Mouse (Mus musculus): Measurements from ENCODE around the gene Sirt7.
A peak's percentile ranks its signal among the peaks of the same experiment; 100 is the strongest.

Gene Sirt7

DNA sequence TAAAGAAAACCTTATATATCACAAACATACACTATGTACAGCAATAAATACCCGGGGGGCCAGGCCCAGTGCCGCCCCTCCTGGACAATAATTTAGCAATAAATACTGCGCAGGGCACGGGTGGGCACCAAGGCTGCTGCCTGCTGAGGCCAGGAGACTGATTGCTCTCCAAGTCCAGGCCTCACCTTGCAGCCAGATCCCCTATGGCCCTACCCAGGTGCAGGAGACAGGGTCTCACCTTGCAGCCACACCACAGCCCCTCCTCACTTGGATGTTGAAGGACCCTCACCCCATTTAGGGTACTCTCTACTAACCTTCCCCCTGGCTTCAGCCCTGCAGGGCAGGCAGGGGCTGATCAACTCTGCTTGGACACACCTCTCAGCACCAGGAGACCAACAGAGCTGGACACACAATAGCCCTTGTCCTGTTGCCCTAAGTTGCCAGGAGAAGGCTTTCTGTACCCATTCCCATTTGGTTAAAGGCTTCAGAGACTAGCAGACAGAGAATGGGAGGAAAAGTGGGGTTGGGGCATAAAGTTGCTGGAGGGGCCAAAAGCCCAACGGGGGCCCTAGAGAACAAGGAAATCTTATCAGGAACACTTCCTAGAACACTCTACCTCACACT, at the start of gene Sirt7:
Gene Sirt7, minus strand, starts transcription at position 89 of the 624 bp plus-strand sequence.
- DNase-seq = no peak

DNA sequence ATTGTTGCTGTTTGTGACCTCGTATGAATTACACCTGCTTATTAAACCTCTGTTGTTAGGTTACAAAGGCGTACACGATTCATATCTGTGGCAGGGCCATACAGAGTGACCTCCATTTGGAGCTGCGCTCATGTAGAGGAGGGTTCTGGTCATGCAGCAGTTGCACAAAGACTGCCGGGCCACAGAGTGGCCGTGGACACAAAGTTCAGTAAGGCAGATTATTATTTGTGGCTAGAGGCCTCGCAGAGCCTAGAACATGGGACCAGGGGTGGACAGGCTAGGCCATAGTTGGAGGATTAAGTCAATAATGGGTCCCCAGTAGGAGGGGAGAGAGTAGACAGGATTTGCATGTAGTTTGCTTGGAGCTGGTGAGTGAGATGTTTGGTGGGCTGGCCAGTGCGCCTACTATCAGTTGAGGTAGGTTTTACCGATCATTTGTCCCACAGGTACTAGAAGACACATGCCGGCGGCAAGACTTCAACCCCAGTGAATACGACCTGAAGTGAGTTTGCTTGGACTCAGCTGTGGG, 48.6 kb upstream of the Sirt7 start:
- no peak for DNase-seq

DNA sequence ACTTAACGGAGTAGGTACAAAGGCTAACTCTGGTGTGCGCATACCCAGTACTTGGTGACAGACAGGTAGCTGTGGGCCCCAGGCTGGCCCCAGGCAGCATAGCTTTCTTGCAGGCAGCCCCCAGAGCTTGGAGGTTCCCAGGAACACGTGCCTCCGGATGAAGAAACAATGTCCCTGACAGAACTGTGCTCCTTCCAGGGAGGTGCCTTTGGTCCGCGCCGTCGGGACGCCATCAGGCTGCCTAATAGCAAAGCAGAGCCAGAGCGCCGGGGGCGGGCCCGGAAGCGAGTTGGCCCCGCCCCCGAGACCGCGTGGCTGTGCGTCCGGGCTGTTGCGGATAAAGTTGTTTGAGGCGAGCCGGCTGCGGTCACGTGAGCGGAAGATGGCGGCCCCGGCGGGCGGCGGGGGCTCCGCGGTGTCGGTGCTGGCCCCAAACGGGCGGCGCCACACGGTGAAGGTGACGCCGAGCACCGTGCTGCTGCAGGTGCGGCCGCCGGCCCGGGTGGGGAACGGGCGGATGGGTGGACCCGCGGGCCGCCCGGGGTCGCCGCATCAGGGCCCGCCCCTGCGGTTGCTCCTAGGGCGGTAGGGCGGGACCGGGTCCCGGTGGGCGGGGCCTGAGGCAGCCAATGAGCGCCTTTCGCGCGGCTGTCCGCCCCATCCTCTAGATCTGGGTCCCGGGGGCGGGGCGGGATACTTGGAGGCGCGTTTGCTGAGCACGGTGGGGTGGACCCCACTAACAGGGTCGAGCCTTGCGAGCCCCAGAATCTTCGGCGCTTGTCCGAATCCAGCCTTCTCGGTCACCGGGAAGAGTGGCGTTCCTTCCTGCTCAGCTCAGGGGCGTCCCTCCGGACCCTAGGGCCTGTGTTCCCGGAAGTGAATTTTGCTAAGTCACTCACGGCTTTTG, 47.9 kb upstream of the Sirt7 start, which contains the start of gene Aspscr1:
Gene Aspscr1, plus strand, starts transcription at position 287 of the 907 bp plus-strand sequence.
- peak; percentile 94 to 97 for DNase-seq

DNA sequence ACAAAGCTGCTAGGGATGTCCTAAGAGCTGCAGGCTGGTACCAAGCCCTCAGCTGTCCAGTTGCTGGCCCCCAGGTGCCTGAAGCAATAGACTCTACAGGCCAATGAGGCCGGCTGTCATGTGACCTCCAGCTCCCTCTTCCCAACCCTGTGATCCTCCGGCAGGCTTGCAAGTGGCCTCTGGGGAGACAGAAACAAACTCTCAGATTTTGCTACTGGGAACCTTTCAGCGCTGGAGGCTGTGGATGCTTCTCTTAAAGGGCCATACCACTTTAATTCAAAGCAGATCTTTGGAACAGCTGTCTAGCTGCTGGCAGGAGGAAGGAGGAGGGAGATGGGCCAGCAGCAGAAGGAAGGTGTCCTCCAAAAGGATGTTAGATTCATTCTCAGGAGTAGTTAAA, 41.6 kb upstream of the Sirt7 start:
- no peak for DNase-seq

DNA sequence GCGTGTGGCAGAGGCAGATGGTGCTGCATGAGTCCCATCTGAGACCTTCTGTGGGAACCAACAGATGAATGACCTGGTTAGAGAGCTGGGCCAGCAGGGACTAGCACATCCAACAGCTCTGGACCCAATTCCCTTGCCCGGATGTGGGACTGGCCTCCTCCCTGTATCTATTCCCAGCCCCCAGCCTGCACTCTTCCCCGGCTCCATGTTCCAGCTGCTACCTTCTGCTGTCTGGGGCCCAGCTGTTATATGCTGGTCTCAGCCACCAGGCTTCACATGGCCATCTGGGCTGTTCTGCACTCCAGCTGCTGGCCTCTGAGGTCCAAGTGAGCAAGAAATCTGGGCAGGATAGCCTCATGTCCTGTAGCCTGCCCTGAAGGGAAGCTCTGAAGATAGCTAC, 40.4 kb upstream of the Sirt7 start:
- DNase-seq = no peak

DNA sequence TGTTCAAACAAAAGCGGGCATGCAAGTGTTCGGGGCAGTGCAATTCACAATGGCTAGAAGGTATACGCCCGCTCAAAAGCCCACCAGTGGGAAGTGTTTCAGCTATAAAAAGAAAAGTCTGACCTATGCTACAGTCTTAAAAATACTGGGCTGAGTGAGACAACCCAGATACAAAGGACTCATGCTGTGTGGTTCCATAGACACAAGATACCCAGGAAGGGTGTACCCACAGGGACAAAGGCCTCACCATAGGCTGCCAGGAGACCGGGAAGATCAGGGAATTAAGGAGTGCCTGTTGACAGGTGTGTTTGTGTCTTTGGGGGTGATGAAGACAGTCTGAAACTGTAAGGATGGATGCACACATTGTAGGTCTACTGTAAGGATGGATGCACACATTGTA, 38.7 kb upstream of the Sirt7 start:
- DNase-seq = no peak

DNA sequence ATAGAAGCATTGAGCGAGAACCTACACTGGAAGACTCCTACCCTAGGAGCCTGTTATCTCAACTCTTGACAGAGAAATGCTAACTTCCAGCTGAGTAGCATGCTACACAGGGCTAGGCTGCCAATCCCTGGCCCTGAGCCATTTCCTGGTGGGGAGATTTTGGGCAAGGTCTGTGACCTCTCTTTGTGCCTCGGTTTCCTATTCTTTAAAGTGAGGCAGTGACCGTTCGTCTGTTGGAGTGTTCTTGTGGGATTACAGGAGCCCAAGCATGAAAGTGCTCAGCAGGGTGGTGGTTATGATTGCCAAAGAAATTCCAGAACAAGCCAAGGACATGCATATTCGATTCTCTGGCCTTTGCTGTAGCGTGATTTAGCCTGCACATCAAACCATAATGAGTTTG, 37.7 kb upstream of the Sirt7 start:
- peak in 1 of 2 experiments; percentile 25 for DNase-seq

DNA sequence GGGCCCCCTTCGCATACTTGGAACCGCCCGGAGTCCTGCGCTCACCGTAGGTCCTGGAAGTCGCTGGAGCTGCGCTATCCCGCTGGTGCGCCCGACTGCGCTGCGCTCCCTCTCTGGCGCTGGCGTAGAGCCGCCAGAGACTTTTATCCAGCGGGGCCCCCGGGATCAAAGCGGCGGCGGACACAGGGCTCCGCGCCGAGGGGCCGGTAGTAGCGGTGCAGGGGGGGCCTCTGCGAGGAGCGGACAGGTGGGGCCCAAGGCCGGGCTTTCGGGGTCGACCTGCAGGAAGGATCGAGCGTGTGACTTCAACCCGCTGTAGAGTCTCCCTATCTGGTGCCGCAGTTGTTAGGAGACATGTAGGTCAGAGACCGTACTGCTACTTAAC, 36.0 kb upstream of the Sirt7 start, which contains the start of gene Notum:
Gene Notum, minus strand, starts transcription at position 100 of the 385 bp plus-strand sequence.
- no peak for DNase-seq

DNA sequence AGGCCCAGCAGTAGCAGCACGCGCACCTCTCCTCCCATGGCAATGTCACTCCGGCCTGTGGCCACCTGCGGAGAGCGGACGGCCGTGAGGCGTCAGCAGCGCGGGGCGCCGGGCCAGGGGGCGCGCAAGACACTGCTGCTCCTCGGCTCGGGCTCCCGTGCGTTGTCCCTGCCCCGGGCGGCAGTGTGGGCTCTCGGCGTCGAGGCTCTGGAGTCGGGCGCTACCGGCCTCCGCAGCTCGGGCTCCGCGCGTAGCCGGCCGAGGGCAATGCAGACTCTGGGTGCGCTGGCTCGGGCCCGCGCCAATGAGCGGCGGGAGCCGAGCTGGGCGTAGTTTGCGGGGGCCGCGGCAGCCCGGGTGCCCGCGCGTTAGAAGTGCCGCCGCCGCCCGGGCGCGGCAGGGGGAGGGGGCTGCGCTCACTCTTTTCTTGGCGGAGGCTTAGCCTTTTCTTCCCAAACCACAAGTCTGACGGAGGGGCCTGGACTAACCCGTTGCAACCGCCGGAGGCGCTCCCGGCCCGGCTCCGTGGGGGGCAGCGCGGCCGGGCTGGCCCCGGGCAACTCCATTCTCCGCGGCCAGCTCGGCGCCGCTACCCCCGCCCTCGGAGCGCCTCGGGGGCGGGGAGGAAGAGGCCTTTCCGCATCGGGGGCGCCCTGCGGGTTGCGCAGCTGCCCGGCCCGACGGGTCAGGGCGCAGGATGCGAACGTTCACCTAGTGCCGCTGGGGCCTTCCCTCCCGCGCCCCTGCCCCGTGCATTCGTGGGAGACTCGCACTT, 35.4 kb upstream of the Sirt7 start:
- DNase-seq = peak in 1 of 2 experiments; percentile 35

DNA sequence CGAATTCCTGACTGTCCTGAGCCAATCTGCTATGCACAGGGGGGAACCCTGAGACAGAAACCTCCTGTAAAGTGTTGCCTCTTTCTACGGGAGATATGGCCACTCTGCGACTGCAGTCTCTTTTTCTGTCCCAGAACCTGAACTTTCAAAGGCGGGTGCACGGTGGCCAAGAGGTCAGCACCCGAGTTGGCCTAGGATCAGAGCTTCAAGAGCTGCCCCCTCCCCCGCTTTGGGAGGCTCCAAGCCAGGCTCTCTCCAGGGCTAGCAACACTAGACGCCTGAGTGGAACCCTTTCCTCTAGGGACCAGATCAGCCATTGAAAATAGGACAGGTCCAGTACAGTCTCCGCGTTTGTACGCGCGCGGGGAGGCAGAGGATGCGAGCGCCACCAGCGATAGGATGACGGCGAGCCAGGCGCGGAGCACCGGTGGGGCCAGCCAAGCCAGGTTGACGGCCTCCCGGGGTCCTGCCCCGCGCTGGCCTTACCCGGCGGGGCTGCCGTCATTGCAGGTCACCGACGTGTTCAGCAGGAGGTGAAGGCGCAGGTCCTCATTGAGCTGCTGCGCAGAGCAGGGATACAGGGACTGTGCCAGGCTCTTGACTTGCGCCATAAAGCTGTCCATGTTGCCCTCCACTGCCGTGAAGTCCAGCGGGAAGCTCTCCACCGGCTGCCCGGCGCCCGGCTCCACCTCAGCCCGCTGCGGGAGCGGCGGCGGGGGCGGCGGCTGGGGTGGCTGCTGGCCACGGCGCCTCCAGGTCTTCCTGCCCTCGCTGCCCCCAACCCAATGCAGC, 34.7 kb upstream of the Sirt7 start:
- DNase-seq = no peak

DNA sequence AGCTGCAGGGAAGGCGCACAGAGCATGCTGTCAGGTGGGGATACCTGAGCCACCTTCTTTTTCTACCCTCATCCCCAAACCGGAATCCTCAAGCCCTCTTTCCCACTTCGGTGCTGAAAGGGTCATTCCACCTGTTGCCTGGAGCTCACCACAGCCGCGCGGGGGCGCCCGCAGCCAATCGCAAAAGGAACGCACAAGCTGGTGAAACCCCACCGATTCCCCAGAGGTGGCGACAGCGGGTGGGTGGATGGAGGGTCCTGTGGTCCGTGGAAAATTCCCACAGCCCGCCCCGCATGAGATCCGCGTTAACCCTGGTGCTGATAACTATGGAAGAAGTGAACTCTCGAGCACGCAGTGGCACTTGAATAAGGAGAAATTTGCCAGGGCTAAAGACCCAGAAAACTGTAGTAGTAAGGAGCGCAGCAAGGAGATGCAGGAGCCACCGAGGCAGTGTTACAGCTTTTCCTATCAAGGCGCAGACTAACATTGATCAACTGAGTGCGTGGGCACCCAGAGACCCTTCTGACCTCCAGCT, 33.9 kb upstream of the Sirt7 start:
- peak; percentile 69 to 81 for DNase-seq

DNA sequence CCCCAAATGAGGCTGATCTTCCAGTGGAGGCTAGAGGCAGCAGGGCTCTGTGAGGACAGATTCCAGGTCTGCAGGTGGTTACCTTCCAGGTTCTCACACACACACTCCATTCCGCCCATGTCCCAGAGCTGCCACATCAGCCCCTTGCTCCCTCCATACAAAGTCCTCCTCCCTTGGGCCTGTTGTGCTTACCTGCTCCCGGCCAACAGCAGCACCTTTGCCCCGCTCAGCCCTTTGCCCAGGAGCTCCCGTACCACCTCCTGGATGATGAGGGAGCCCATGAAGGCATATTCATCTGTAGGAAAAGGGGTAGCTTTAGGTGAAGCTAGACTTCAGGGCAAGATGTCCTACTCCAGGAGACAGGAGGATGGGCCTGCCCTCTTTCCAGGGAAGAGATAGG, 32.3 kb upstream of the Sirt7 start:
- no peak for DNase-seq

DNA sequence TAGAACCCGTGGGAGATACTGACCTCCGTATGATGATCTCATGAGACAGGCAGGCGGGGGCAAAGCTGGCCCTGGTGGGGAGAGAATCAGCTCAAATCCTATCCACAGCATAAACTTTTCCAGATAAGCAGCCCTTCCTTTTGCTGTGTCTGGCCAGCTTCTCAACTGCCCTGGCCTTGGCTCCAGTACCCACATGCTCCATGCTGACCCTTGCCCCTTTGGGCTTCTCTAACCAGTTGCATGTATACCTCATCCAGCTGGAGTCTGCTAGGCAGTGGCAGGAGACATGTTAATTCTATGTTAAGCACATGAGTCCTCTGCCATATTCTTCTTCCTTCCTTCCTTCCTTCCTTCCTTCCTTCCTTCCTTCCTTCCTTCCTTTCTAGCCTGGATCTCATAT, 29.7 kb upstream of the Sirt7 start:
- no peak for DNase-seq

DNA sequence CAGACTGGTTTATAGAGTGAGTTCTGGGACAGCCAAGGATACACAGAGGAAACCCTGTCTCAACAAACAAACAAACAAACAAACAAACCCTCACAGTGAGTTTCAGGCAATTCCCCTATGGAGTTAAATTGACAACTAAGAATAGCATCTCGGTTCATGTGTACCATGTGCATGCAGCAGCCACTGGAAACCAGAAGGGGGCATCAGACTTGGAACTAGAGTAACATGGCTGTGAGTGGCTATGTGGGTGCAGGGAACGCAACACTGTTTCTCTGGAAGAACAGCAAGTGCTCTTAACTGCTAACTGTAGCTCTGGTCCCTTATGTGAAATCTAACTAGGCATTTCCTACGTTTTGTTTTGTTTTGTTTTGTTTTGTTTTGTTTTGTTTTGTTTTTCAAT, 26.8 kb upstream of the Sirt7 start:
- DNase-seq = no peak

DNA sequence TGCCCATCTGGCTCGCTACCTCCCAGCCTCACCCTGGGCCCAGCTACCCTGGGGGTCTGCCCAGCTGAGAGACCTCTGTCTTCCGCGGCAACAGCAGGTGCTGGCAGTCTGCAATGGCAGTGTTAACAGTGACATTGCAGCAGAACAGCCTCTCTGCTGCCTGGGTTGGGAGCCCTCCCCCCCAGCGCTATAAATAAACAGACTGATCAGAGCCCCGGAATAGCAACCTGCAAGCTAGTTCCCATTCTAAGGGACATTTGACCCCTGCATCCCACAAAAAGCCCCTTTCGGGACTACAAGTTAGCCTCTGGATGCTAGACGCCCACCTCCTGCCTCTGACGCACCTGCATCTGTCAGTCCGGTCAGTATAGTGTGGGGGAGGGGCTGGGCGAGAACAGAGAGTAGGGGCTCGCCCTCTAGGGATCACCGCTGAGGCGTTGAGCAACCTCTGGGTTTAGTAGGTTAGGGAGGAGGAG, 23.0 kb upstream of the Sirt7 start, which contains the start of gene Myadml2:
Gene Myadml2, minus strand, starts transcription at position 158 of the 476 bp plus-strand sequence.
- peak; percentile 62 to 71 for DNase-seq

DNA sequence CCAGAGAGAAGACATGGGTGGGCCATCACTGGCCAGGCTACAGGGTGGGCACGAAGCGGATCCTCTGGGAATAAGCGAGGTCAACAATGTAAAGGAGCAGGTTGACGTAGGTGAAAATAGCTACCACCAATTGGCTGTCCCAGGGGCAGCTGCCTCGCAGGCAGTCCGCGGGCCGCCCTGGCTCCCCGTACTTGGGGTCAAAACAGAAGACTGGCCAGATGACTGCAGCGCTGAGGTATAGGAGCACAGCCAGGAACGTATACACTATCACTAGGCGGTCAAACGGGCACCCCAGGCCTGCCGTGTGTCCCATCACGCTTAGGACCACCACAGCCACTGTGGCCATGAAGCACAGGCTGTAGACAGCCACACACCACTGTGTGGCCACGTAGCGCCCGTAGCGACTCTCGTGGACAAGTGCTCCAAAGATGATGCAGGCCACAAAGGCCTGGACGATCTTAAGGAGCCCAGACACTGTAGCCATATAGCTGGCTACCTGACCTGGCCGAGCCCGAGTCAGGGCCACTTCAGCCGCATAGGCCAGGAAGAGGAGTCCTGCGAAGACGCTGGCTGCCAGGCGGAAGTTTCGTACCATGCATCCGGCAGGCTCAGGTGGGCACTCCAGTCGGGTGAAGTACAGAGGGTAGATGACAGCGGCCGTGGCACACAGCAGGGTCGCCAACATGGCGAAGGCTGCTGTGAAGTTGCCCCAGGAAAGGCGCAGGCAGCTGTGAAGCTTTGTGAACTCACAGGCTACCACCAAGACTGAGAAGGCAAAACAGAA, 22.2 kb upstream of the Sirt7 start:
- DNase-seq = peak in 1 of 2 experiments; percentile 34

DNA sequence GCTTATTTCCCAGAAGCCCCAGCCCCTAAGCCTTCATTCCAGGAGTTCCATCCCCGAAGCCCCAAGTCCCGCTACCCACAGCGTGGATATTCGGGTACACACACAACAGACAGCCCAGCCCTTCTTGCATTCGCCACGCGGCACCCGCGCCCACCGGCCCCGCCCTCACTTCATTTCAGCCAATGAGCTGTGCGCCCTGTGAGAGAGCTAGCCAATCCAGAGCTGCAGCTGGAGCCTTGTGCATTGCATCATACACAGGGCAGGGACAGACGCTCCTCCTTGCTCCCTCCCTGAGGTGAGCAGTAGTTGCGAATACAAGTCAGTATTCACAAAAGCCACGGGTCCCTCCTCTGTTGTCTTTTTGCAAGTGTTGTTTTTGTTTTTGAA, 18.6 kb upstream of the Sirt7 start, which contains the start of gene Pycr1:
Gene Pycr1, minus strand, starts transcription at position 169 of the 387 bp plus-strand sequence.
- DNase-seq = peak; percentile 94 to 96

DNA sequence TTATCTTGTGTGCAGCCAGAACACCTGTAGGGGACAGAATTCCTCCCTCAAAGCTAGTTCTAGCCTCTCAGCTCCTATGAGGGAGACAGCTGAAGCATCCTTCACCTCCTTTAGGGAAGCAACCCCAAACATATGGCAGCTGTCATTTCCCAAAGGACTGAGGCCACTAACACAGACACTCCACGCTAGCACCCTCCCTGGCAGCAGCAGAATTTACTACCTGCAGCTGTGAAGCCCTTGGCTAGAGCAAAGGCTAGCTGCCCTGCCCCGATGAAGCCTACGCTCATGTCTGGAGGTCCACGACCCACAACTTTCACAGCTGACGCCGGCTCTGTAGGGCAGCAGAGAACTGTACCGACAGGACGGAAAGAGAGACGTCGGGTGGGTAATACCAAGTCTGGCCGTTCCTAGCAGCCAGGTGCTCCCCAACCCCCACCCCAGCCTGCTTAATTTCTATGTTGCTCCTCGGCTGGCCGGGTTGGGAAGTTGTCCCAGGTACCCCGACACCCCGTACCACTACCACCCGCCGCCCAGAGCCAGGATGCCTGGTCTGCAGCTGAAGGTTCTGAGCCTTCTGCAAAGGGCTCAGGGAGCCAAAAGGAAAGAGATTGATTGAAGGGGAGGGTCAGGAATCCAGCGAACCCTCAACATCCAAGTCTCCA, 18.0 kb upstream of the Sirt7 start:
- peak in 1 of 2 experiments; percentile 42 for DNase-seq

DNA sequence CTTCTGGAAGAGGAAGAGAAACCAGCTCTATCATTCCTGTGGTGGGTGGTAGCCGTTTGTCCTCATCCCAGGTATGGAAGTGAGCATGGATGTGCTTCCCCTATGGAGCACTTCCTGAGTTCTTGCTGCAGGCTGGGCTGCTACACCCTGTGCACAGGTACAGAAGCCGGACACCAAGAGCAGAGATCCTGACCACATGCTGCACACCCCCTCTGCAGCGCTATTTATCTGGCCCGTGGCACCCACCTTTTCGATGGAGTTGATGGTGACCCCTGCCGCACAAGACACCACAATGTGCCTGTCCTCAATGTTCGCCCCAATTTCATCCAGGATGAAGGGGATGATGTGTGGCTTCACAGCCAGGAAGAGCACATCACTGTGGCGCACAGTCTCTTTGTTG, 16.8 kb upstream of the Sirt7 start:
- DNase-seq = no peak

DNA sequence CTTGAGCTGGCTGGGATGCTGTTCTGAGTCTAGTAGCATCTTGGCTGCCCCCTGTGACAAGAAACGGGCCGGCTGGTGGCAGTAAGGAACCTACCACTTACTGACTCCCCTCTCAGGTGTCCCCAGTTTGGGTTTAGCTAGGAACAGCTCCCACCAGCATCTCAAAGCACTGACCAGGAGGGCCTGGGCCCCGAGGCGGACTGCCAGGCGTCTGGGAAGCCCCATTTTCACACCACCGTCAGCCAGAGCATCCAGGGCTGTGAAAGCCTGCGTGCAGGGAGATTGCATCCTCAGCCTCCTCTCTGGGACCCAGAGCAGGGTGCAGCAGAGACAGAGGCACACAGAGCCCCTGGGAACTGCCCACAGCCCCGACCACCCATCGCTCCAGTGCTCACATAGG, 16.2 kb upstream of the Sirt7 start:
- DNase-seq = no peak

Measured in cerebellum, postnatal 25 days (tissue).